Mouse (Mus musculus) v-Abl transformed pro-B cells (cell line): Measurements from ENCODE around the gene Gm43738.
"Not testable (repeated sequence)": the region's sequence is repeated elsewhere in the genome, so short reads cannot be mapped to it uniquely, and the experiment has no call there.

ENCODE experiments used
- in situ Hi-C, 2 experiments: fragments of 400-800 bp; cut with MboI; formaldehyde crosslinking; loops; one replicate each; pipeline ENCODE4 v1.15.1; 2025; ENCODE audit not compliant: unreplicated experiment in 2 of 2

The Gm43738 gene

GRCm38 (mm10) chr3:89102495-89103290 lies 1.8 kb upstream of the Gm43738 start:
- in situ Hi-C loops: no loop called here

GRCm38 (mm10) chr3:89101812-89102494 lies 1.1 kb upstream of the Gm43738 start, which contains the start of gene Fdps:
Fdps (minus strand) TSS chr3:89101959.
- in situ Hi-C loops: no loop called here

- in situ Hi-C loops: no loop called here
Measured at GRCm38 (mm10) chr3:89101459-89101811, 536 bp upstream of the Gm43738 start.

- in situ Hi-C loops: loop anchor here (5.0 kb wide), 2 partner anchors 63 to 123 kb away; partner anchors contain the start of gene Thbs3 (in 1 of the 2)
Measured at GRCm38 (mm10) chr3:89094021-89094420, 6.9 kb downstream of the Gm43738 start.

- in situ Hi-C loops: loop anchor here (5.0 kb wide), 2 partner anchors 64 to 124 kb away; partner anchors contain the start of gene Thbs3 (in 1 of the 2)
Measured at GRCm38 (mm10) chr3:89093175-89093574, 7.7 kb downstream of the Gm43738 start, which contains the start of gene Rusc1. Rusc1 (minus strand) TSS chr3:89093311.

GRCm38 (mm10) chr3:89092509-89093090 lies 8.3 kb downstream of the Gm43738 start:
- in situ Hi-C loops: loop anchor here (5.0 kb wide), 2 partner anchors 65 to 125 kb away; partner anchors contain the start of gene Thbs3 (in 1 of the 2)

- in situ Hi-C loops: loop anchor here (5.0 kb wide), 2 partner anchors 65 to 125 kb away; partner anchors contain the start of gene Thbs3 (in 1 of the 2)
Measured at GRCm38 (mm10) chr3:89091811-89092508, 8.9 kb downstream of the Gm43738 start.

- in situ Hi-C loops: loop anchor here (5.0 kb wide), 2 partner anchors 66 to 126 kb away; partner anchors contain the start of gene Thbs3 (in 1 of the 2)
Measured at GRCm38 (mm10) chr3:89090694-89091655, 9.9 kb downstream of the Gm43738 start.

- in situ Hi-C loops: loop anchor here (5.0 kb wide), 2 partner anchors 67 to 127 kb away; partner anchors contain the start of gene Thbs3 (in 2 of the 2)
Measured at GRCm38 (mm10) chr3:89089882-89090591, 10.9 kb downstream of the Gm43738 start.

- in situ Hi-C loops: loop anchor here in 1 of 2 experiments (5.0 kb wide), 1 partner anchor 128 kb away; the partner anchor contains the start of gene Thbs3
Measured at GRCm38 (mm10) chr3:89088974-89089373, 11.9 kb downstream of the Gm43738 start.

GRCm38 (mm10) chr3:89087338-89088110 lies 13.4 kb downstream of the Gm43738 start:
- in situ Hi-C loops: loop anchor here in 1 of 2 experiments (5.0 kb wide), 1 partner anchor 130 kb away; the partner anchor contains the start of gene Thbs3

GRCm38 (mm10) chr3:89084654-89085190 lies 16.2 kb downstream of the Gm43738 start:
- in situ Hi-C loops: loop anchor here in 1 of 2 experiments (5.0 kb wide), 1 partner anchor 133 kb away; the partner anchor contains the start of gene Thbs3

GRCm38 (mm10) chr3:89084133-89084532 lies 16.8 kb downstream of the Gm43738 start:
- in situ Hi-C loops: no loop called here

- in situ Hi-C loops: not testable (repeated sequence)
Measured at GRCm38 (mm10) chr3:89082287-89082686, 18.6 kb downstream of the Gm43738 start.

- in situ Hi-C loops: no loop called here
Measured at GRCm38 (mm10) chr3:89077383-89077782, 23.5 kb downstream of the Gm43738 start.

GRCm38 (mm10) chr3:89067265-89067664 lies 33.6 kb downstream of the Gm43738 start:
- in situ Hi-C loops: loop anchor here (10.0 to 25.0 kb wide), 3 partner anchors 372 to 945 kb away; no protein-coding TSS in a partner anchor

- in situ Hi-C loops: loop anchor here (10.0 to 25.0 kb wide), 3 partner anchors 367 to 951 kb away; no protein-coding TSS in a partner anchor
Measured at GRCm38 (mm10) chr3:89061696-89062095, 39.2 kb downstream of the Gm43738 start.
